Mouse (Mus musculus): ENCODE results near the gene Ralb. TPM values are rescaled to one million over a fixed set of nuclear protein-coding genes. Genes with fewer than 3 reads are reported as not detected.

The Ralb gene
- 10 to 100 TPM; 27.2 to 29.1 TPM for total RNA-seq (2021)
- long read RNA-seq, experiment 1, transcript Ralb-201 (5 exons, 2,289 nt): major isoform, 47 of 54 reads
- long read RNA-seq, experiment 1, partial matches to known transcripts: 1 of 54 reads
- long read RNA-seq, experiment 1, other reads (novel, unspliced or antisense): 6 of 54 reads
- long read RNA-seq, experiment 2, transcript Ralb-201 (5 exons, 2,289 nt): major isoform, 87 of 102 reads
- long read RNA-seq, experiment 2, partial matches to known transcripts: 1 of 102 reads
- long read RNA-seq, experiment 2, other reads (novel, unspliced or antisense): 14 of 102 reads

DNA sequence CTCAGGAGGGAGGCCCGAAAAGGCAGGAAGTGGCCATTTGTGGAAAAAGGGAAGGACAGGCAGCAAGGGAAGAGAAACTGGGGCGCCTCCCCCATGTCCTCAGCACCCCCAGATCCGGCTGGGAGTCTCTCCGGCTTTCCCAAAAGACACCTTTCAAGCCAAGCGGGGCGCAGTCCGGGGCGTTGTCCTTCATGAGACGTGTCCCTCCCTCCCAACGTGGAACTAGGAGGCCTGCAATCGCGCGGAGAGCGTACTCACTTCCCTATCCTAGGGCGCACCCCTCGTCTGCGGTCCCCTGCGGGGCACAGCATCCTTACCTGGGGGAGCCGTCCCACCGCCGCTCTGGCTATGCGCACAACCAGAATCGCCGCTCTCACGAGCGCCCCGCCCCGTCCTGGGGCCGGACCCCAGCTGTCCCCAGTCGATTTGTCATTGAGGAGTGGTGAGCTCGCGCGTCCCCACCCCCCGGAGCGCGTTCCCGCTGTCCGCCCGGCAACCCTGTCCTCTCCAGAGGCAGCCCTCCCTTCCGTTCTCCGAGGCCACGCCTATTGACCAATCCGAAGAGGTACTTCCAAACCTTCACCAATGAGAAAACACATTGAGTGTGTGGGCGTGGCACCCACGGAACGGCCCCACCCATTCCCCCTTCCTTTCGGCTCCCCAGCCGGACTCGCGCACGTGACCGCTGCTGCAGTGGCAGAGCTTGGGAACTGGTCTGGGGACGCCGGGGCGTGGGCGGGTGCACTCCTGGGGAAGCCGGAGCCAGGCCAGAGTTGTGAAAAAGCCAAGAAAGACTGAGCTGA, at the start of gene Ralb:
TSS of gene Ralb (minus strand) at position 535 of the 803 bp plus-strand sequence.
- peak; percentile 89 to 98 for DNase-seq (ENCODE audit: low spot score in 2 of 2)

DNA sequence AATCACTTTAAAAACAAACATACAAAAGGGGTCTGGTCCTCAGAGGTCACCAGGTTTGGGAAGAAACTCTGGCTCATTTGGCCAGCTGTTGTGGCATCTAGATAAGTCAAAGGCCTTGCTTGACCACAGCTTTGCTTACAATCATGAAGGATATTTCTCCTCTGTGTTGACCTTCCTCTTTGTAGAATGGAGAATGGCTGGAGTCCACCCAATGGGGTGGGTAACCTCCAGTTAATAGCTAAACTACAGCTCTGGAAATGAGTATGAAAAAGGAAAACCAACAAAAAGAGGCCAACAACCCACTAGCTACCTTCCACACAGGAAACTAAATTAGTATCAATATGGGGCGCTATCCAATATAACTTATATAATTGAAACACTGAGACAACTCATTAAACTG, 47.1 kb upstream of the Ralb start:
- DNase-seq (ENCODE audit: low spot score in 2 of 2): no peak

DNA sequence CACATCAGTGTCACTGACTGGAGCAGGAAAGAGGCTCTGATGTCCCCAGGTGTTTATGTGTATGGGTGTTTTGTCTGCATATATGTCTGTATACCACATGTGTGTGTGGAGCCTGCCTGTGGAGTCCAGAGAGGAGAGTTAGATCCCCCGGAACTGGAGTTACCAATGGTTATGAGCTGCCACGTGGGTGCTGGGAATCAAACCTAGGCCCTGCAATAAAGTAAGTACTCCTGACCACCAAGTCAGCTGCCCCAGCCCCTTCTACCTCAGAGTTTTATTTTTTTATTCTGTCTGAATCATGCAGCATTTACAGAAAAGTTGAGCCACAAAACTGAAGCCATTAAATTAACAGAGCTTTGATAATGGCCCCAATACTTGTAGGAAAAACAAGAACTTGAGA, 45.5 kb upstream of the Ralb start:
- DNase-seq (ENCODE audit: low spot score in 2 of 2): no peak

DNA sequence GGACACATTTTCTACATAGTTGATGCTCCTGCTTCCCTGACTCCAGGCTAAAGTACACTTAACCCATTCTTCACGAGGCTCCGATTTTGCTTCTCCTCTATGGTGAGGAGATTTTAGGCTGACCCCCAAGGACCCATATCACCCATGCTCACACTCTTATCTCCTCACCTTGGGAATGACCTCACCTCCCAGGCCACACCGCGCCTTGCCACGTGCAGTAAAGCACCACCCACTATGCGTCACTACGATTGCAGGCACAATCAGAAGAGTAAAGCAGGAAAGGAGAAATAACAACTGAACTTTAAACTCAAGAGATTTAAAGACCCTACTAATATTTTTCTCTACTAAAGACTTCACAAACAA, 44.7 kb upstream of the Ralb start:
- DNase-seq (ENCODE audit: low spot score in 2 of 2): no peak

DNA sequence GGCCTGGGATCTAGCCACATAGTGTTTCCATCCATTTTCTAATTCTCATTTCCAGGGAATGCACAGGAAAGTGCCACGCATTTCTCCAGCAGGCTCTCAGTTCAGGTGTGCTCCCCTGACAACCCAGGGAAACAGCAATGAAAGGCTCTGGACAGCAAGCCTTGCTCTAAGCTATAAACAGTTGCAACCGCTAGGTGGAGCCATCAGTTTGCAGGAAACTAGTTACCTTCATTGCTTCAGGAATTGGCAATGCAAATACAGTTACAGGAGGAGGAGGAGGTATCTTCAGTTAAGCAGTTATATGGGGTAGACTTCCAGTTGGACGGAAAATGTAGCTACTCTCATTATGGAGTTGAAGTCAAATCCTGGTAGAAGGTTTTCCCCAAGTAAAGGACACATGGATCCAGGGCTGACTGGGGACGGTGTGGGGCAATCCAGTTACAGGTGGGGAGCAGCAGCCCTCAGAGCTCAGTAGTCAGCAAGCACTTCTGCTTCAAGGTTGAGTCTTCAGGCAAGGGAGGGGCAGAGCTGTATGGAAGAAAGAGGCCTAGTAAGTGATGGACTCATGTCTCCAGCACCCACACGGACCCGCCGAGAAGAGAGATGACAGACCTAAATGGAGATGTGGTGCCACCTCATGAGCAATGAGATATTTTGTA, 44.2 kb upstream of the Ralb start:
- peak; percentile 77 to 87 for DNase-seq (ENCODE audit: low spot score in 2 of 2)

DNA sequence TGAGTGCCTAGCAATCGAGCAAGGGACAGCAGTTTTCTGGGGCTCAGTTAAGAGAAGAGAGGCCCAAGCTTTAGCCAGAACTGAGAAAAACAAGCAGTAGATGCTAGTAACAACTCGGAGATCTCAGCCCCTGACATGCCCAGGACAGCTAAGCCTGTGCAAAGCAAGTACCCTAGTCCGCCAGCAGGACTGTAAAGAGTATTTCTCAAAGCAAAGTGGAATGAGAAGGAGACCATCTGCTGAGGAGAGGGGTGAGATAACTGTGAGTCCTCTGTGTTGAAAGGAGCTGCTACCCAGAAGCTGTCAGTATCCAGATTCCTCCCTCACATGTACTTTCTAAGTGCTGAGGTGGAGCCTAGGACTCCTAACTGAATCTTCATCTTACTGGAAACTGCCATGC, 41.9 kb upstream of the Ralb start:
- DNase-seq (ENCODE audit: low spot score in 2 of 2): no peak

DNA sequence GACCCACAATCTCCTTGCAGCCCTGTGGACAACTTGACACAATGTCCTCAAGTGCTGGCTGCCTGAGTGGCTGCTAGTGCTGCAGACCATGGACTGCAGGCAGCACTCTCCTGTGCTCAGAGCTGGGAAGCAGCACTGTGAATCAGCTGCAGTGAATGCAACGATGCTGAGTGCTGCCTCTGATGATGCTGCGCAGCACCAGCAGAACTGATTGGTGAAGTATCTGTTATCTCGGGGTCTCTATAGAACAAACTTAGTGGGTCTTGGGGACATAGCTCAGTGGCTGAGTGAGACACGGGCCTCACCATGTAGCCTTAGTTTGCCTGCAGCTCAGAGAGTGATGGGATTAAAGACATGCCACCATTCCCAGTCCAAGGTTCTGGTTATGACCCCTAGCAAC, 41.1 kb upstream of the Ralb start:
- no peak for DNase-seq (ENCODE audit: low spot score in 2 of 2)

DNA sequence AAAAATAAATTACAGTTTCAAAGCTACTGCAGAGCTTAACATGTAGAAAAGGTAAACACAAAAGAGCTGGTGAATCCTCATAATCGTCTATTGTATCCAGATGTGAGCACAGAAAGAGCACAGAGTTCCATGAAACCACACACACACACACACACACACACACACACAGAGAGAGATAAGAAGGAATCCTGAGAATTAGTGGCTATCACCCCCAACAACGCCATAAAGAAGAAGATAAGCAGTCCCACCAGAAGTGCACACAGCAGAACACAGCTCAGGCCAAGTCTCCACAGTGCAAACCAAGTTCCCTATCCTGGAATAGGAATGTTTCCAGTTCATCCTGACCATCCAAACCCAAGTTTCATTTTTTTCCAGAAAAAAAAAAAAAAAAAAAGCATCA, 40.6 kb upstream of the Ralb start:
- no peak for DNase-seq (ENCODE audit: low spot score in 2 of 2)

DNA sequence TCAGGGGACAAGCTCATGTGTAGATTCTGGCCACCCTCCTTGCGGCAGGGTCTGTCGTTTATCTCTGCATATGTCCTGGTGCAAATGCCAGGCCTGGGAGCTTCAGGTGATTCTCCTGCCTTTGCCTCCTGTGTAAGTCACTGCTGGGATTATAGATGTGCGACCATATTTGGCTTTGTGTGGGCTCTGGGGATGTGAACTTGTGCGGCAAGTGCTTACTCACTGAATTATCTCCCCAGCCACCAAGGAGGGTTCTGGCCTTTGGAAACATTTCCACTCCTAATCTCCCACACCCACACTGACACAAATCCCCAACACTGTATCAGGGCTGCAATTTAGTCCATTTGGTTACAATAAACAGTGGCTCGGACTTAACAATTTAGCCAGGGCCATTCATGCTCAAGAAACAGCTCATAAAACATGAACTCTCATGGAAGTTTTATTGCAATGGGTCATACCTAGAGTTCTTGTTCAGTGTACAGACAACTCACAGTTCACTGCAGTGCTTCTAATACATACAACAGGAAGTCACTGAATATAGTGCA, 40.1 kb upstream of the Ralb start:
- DNase-seq (ENCODE audit: low spot score in 2 of 2): no peak

DNA sequence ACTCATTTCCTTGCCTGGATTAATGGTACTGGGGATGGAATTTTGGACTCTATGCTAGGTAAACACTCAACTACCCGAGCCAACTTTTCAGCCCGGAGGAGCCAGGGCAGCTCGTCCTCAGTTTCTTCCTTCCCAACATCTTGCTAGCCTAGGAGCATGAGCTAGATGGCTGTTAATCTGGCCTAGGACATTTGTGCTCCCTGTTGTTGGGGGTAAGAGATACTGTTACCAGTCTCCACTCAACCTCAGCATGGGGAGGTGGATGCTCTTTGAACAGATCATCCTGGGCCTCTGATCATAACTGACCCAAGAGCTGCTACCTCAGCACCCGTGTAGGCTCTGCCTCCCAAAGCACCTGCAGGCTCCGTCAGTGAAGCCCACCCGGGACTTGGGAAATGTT, 38.7 kb upstream of the Ralb start:
- DNase-seq (ENCODE audit: low spot score in 2 of 2): no peak

DNA sequence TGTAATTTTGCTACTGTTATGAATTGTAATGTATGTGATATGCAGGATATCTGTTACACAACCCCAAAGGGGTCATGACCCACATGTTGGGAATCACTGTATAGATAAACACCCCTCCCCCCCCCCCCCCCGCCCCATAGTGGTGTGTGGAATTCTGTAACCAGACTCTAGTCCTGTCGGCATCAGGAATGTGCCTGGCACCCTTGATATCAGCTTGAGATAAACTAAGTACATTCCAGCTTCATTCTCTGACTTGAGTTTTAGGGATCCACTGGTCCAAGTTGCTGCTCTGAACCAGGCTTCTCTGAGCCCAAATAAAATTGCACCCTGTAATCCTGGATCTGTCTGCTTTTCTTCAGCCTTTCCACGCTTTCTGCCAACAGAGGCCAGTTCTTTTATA, 37.0 kb upstream of the Ralb start:
- no peak for DNase-seq (ENCODE audit: low spot score in 2 of 2)

DNA sequence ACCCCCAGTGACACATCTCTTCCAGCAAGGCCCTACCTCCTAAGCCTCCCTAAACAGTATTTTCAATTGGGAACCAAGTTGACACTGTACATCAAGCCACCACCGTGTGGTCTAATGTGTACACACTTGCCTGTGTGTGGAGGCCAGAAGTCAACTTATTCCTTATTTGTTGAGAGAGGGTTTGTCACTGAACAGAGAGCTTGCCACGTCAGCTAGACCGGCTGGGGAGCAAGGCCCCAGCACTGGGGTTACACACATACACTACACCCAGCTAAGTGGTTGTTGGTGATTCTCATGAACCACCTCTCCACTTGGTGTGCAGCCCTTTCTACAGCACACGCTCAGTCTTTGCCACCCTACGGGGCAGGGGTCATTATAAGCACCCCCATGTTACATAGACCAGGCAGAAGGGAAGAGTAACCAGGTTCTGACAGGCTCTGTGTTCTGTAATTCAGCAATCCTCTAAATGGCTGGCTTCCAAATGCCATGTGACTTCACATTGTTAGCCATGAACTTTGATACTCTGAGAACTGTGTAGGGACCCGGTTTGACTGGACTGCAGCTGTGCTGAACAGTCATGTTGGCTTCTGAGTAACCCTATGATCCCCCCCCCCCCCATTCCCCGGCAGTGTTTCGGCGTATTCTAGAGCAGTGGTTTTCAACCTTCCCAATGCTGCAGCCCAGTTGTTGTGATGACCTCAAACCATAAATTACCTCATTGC, 36.4 kb upstream of the Ralb start:
- DNase-seq (ENCODE audit: low spot score in 2 of 2): no peak

DNA sequence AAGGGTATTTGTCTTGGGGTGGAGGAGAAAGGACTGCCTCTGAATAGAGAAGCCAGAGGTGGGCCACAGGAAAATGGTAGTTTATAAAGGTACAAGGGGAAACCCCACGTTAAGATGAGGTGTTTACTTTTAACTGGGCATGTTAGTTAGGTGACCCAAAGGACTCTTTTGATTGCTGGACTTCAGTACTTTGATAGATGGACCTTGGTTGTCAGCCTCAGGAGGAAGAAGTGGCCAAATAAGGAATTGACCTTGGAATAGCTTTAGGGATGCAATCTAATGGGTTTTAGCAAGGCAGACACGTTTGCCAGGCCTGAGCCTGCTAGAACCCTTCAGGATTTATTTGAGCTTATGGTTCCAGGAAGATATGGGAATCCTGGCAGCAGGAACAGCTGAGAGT, 34.7 kb upstream of the Ralb start:
- DNase-seq (ENCODE audit: low spot score in 2 of 2): no peak

DNA sequence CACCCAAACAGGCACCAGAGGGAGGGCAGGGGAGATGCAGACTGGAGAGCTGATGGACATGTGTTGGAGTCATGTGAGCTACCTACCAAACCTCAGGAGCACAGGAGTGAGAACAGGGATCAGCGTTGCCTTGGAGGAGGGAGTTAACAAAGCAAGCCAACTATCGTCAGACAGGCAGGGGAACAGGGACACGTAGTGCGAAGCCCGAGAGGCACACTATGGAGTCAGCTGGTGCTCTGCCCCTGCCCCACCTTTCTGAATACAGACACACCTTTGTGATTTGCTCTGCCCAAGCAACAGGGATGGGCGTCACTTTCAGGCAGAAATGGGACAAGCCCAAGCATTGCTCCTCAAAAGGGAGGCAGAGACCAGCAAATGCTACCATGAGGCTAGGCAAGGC, 33.1 kb upstream of the Ralb start:
- no peak for DNase-seq (ENCODE audit: low spot score in 2 of 2)

DNA sequence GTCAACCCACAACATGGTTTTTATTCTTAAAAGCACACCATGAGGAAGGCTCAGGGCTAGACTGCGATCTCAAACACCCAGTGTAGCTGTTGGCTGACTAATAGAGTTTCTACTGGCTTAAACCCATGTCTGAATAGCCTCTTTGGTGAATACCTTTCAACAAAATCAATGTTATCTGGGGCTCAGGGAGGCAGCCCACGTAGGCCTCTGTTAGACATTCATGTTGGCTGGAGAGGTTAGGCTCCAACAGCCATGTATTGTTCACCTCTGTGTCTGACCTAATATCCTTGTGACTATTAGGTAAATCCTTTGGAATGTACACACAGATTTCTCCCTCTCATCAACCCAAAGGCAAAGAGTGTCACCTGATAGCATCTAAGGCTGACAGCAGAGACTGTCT, 31.5 kb upstream of the Ralb start:
- DNase-seq (ENCODE audit: low spot score in 2 of 2): no peak

DNA sequence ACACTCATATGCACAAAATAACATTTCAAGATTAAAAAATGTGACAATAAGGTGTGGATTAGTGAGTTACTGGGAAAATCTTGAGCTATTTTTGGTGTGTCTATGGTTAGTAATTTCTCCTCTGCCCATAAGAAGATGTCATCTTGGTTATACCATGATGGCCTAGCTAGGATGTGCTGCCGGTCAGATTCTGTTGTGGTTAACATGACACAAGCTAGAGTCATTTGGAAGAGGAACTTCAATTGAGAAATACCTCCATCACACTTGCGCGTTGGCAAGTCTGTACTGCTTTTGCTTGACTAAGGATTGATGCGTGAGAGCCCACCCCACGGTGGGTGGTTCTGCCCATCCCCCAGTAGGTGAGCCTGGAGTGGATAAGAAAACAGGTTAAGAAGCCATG, 29.7 kb upstream of the Ralb start:
- no peak for DNase-seq (ENCODE audit: low spot score in 2 of 2)

DNA sequence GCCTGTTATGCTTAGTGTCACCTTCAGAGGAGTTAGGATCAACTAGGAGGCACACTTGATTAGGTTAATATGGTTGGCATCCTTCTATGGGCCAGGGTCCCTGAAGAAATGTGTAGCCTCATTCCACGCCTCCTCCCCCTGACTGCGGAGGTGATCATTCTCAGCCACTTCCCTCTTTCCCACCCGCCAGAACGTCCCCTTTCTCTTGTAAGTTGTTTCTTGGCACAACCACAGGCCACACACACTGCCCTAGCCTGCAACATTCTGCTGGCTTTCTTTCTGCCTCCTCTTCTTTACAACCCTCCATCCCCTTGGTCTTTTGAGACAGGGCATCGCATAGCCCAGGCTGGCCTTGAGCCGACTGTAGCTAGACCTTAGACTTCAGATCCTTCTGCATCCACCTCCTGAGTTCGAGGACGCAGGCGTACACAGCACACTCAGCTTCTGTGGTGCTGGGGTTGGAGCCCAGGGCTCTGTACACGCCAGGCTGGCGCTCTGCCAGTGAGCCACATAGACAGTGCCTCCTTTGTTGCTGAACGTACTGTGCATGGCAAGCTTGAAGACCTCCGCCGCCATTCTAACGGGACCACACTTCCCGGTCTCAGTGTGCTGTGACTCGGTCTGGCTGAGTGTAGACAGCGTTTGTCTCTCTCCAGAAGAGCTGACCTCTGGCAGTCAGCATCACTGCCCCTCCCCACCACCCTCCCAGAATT, 28.7 kb upstream of the Ralb start:
- no peak for DNase-seq (ENCODE audit: low spot score in 2 of 2)

DNA sequence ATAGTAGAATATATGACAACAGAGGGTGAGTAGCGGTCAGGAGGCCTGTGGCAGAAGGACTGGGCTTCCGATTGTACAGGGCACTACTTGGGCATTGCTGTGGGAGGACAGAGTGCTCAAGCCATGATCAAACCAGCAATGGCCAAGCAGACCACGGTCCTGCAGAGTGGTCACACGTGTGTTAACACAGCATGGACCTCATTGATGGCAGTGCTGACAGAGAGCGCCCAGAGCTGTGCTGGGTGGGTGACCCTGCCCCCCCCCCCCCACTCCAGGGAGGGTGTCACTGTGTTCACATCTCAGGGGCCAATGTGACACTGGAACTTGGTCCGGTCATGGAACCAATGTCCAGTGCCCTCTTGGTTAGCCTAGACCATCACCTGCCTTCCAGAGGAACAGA, 27.6 kb upstream of the Ralb start:
- no peak for DNase-seq (ENCODE audit: low spot score in 2 of 2)

DNA sequence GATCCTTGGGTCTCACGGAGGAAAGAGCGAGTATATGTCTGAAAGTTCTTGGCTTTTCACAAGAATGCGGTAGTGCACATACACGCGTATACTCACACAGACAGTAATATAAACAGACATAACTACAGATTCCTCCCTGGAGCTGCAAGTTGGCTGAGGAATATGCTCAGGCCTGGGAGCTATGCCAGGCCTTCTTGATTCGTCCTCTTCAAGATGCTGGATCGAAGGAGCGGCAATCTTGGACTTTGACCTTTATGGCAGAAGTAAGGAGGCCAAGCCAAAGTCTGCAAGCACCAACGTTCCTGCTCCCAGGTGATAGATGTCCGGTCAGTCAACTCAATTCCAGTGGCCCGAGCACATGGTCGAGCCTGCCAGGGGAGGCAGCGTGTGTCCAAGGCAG, 26.3 kb upstream of the Ralb start:
- DNase-seq (ENCODE audit: low spot score in 2 of 2): no peak

DNA sequence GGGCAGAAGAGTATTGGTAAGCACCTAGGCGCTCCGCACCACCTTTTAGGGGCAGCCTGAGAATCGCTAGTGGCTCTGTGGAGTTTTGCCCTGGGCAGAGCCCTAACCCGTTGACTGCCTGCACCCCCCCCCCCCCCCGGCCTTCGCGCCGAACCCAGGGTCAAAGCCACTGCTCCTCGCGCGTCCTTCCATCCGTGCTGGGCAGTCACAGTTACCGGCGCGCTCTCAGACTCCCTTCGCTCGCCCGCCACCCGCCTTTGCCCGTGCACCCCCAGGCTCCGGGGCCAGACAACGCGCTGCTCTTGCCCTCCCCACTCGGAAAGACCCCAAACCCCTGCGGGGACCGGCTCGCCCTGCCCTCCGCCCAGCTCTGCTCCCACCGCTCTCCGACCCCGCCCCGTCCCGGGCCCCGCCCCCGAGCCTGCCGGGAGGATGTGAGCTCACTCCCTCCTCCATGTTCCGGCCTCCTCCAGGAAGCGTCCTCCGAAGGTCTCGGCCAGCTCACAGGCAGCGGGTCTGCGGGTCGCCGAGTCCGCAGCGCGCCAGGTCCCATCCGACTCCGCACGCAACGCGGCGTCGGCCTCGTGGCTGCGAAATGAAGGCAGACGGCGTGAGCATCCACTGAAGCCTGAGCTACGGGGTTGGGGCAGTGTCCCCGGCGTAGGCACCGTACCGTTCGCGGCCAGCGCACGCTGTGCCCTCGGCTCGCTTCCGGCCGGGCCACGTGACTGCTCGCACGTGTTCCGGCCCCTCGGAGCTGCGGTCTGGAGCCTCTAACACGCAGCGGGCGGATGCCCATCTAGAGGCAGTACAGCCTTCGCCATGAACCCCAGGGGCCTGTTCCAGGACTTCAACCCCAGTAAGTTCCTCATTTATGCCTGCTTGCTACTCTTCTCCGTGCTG, 21.3 kb upstream of the Ralb start, which contains the start of gene Tmem185b:
TSS of gene Tmem185b (plus strand) at position 472 of the 903 bp plus-strand sequence.
- peak; percentile 90 to 91 for DNase-seq (ENCODE audit: low spot score in 2 of 2)
